Mouse (Mus musculus) heart, postnatal 10 days (tissue): ENCODE results near the gene Svop. TPM values are rescaled to one million over a fixed set of nuclear protein-coding genes. Genes with fewer than 3 reads are reported as not detected.

ENCODE experiments used
- DNase-seq, 2 experiments: peaks; one replicate each; pipeline ENCODE4 v3.0.0; 2021
- intact Hi-C: fragments of 180-260 bp; cut with DNase I; formaldehyde crosslinking; loops from one replicate; pipeline ENCODE4 v1.15.1; 2025
- total RNA-seq, 2 experiments: library from RNA; stranded (reverse); gene quantifications; 2 replicates each; pipeline ENCODE4 v1.2.3; 2021

Gene Svop
- total RNA-seq, 2 experiments from 2014 or later, result not detected

DNA sequence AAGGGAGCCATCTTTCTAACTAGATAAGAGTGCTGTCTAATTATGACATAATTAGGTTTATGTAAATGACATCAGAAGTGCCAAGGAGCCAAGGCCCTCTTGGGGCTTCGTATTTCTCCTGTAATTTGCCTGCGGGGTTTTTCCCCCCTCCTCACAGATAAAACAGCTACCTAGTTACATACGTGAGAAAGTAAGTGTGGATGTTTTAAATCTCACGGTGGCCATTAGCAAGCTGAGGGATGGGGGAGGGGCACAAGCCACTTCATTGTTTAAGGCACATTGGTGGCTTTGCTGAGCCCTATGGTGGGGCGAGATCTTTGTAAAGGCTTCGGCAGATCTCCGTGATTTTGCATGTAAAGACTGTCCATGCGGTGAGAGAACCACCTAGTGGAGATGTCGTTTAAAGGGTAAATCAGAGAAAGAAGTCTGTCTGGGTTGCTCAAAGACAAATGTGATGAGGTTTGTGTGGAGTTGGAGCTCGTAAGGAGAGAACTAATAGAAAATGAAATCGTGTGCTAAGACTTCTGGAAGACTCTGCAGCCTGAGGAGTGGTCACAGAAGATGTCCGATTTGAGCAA lies 42.5 kb downstream of the Svop start:
- intact Hi-C loops, result loop anchor here (5.0 kb wide), 1 partner anchor 258 kb away; no protein-coding TSS in a partner anchor

DNA sequence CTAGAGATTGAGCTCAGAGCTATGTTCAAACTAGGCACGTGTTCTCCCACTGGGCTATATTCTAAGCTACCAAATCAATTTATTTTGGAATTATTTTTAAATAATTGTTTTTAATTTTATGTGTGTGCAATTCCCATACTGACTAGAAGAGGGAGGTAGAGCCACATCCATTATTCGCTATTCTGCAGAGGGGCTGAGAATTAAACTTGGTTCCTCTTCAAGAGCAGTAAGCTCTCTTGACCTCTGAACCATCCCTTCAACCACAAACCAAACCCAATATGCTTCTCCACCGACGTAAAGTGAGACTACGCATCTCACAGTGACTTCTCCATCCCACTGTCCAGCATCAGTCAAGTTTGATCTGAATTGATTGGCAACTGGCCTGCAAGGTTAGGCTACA lies 44.2 kb downstream of the Svop start:
- intact Hi-C loops, result loop anchor here (2.0 to 5.0 kb wide), 2 partner anchors 192 to 260 kb away; no protein-coding TSS in a partner anchor

More for the DNA sequence above, 42.5 kb downstream of the Svop start:
- DNase-seq, result no peak

DNA sequence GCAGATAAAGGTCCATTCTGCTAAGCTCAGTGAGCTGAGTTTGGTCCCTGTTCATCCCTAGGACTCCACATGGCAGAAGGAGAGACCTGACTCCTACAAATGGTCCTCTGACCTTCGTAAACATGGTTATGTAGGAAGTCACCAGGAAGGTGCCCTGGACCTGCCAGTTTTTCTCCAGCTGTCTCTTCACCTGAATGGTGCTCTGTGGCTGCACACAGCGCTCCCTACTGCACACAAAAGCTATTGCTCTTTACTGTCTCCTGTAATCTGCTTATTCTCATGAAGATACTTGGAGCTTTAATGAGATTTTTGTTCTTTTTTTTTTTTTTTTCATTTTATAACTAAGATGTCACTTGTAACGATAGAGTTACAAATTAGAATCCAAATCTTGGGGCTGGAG lies 44.8 kb downstream of the Svop start:
- intact Hi-C loops, result loop anchor here (2.0 to 5.0 kb wide), 2 partner anchors 192 to 261 kb away; no protein-coding TSS in a partner anchor
- no peak for DNase-seq

More for the DNA sequence above, 44.2 kb downstream of the Svop start:
- DNase-seq, result no peak

DNA sequence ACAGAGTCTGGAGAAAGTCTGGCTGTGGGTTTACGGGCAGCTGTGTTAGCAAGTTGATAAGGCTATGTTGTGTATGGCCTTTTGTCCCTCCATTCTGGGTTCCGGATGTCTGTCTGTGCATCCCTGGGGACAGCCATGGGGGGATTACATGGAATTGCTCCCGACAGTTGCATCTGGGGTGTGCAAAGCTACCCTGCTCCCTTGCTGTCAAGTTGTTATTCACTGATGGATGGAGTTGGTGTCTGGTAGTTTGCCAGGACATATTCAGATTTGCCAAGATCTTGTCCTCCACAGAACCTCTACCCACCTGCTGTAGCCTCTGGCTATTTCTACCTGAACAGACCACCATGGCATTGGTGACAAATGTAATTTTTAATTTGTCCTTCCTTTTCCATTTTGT lies 45.2 kb downstream of the Svop start:
- intact Hi-C loops, result loop anchor here (2.0 to 5.0 kb wide), 2 partner anchors 191 to 261 kb away; no protein-coding TSS in a partner anchor
- DNase-seq, result no peak

DNA sequence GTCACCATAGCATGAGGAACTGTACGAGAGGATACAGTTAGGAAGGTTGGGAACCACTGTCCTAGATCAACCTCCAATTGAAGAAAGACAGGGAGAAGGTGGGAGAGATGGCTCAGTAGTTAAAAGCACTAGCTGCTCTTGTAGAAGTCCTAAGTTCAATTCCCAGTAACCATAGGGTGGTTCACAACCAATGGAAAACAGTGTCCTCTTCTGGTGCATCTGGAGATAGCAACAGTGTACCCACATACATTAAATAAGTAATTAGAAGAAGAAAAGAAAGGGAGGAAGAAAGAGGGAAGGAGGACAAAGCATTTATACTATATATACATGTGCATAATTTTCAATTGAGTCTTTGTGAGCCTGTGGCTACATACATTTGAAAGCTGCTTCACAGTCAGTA lies 46.2 kb downstream of the Svop start:
- DNase-seq, result peak; percentile 11 to 25
- intact Hi-C loops, result loop anchor here (1.0 to 5.0 kb wide), 2 partner anchors 89 to 262 kb away; no protein-coding TSS in a partner anchor

DNA sequence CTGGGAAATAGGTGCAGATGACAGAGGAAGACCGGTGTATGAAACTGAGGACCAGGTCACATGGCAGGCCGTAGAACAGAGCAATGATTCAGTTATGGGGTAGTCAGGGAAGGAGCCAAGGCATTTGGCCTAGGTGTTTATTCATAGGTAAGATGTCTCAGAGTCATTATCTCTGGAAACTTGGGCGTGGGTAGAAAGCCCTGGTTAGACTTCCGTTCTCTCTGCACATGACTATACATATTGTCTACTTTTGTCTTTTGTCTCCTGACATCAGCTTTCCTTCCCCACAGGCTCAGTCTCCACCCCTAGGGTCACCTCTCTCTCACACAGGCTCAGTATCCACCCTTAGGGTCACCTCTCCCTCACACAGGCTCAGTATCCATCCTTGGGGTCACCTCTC lies 47.6 kb downstream of the Svop start:
- DNase-seq, result no peak
- intact Hi-C loops, result no loop called here

DNA sequence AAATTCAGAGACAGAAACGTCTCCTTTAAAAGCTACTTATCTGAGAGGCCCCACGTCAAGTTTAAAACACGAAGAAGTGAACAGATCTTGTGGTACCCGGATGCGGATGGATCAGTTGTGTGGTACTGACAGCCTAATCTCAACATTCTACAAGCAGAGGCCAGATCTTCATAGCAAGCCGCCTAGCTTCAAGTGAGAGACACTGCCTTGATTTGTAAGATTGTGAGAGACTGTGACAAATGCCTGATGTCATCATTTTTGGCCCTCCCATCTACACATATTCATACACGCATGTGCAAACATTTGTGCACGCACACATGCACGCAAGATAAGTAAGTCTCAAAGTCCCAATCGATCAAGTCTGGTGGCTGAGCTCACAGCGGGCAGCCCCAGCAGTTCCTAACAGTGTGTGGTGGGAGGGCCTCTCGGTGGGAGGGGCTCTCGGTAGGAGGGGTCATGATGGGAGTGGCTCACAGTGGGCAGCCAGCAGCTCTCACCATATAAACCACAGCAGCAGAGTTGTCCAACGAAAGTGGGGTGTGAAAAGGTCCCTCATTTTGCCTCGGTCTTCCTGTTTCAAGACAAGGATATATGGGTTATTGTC lies 49.9 kb downstream of the Svop start:
- intact Hi-C loops, result no loop called here
- peak; percentile 29 to 37 for DNase-seq

DNA sequence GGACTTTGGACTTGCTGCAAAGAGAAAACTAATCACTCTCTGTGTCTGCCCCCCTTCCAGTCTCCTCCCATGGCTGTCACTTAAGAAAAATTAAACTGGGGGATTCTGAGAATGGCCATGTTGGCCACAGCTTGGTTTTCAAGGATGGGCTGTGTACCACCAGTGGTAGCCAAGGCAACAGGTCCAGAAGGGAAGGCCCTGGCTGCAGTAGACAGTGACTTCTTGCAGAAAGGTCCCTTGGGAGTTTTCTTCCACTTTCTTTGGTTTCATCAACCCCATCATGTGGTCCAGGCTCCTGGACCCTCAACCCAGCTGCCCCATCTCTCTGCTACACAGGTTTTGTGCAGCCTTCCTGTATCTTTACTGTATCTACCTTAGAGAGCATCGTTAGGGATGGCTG lies 50.5 kb downstream of the Svop start:
- intact Hi-C loops, result no loop called here
- DNase-seq, result no peak

DNA sequence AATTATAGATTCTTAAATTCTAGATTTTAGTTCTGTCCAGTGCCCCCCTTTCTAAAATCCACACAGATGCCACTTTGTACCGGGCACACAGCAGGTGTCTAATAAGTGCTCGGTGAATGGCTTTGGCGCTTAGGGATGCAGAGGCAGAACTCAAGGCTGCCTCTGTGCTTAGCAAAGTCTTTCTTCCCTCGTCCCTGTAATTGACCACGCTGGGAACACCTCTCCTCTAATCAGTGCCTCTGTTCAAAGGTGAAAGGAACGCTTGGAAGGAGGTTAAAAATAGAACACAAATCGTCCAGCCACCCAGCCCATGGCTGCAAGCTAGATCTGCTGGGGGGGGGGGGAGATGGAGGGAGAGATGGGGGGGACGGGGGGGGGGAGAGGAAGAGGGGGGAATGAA lies 50.9 kb downstream of the Svop start:
- intact Hi-C loops, result no loop called here
- DNase-seq, result no peak

DNA sequence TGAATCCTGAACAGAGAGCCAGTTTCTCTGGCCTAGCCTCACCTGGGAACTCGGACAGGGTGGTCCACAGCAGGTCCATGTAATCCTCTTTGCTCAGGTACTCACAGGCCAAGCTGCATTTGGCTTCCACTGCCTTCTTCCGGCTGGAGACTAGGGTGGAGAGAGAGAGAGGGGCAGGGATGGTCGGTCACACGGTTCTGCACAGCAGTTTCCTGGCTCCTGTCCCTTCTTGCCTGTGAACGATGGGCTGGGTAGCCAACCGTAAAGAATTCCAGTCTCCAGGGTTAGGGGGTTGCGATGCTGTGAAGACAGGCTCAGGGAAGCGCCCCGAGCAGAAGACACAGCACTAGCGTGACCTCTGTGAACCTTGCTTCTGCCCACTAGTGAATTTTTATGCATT lies 56.3 kb downstream of the Svop start:
- DNase-seq, result no peak
- intact Hi-C loops, result no loop called here

DNA sequence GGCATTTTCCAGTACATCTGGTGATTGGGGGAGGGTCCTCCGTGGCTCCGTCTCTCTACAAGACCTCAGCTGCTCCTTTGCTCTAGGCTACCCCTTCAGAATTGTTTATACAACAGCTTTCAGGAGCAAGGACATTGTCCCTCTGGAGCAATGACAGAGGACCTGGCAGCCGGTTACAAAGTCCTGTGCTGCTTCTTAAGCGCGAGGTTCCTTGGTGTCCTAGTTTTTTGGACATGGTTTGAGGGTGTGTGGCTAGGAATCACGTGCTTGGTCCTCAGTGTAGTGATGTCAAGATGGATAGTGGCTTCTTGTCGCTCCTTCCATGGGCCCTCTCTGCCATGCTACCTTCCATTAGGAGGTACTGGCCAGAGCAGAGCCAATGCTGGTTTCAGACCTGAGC lies 57.0 kb downstream of the Svop start:
- intact Hi-C loops, result no loop called here
- DNase-seq, result no peak

DNA sequence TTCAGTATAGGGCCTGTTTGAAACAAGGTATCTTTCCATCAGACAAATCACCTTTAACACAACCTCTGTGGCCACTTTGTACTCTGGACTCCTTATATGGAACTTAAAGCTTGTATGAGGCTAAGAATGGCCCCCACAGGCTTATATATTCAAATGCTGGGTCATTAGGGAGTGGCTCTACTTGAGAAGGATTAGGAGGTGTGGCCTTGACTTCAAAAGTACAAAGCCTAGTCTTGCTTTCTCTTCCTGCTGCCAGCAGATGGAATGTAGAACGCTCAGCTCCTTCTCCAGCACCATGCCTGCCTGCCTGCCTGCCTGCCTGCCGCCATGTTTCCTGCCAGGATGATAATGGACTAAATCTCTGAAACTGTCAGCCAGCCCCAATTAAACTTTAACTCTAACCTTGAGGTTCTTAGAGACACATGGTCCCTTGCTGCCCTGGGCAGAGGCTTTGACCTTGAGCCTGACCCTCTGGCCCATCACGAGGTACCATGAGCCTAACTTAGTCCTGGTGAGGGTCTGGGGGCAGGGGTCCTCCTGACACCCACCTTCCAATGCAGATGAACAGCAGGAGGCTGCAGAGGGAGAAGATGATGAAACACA lies 59.1 kb downstream of the Svop start:
- intact Hi-C loops, result no loop called here
- DNase-seq, result no peak

DNA sequence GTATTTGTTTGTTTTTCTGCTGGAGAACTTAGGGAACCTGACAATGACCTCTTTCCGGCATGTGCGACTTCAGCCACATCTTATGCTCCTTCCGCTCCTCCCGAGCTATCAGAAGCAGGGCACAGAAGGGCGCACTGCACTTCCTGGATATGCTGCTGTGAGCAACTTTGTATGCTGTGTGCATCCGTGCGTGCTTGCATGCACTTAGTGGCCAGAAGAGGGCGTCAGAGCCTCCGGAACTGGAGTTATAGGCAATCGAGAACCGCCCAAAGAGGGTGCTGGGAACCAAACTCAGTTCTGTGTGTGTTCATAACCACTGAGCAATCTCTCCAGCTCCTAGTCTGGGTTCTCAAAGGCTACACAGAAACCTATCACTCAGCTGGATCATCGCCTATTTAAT lies 60.7 kb downstream of the Svop start:
- intact Hi-C loops, result no loop called here
- no peak for DNase-seq

DNA sequence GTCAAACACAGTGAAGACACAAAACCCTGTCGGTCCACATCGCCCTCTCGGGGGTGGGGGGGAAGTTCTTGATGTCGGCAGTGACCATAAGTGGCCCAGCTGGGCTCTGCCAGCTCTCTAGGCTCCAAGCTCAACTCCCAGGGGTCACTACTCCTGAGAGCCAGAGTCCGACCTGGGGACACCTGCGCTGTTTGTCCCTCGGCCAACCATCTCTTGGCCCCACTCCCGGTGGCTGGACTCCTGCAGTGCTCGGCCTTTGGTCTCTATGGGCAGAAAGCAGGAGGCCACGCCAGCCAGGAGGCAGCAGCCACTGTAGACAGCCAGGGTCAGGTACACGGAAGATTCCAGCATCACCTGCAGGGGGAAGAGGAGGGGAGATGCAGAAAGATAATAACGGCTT lies 63.3 kb downstream of the Svop start:
- no peak for DNase-seq

DNA sequence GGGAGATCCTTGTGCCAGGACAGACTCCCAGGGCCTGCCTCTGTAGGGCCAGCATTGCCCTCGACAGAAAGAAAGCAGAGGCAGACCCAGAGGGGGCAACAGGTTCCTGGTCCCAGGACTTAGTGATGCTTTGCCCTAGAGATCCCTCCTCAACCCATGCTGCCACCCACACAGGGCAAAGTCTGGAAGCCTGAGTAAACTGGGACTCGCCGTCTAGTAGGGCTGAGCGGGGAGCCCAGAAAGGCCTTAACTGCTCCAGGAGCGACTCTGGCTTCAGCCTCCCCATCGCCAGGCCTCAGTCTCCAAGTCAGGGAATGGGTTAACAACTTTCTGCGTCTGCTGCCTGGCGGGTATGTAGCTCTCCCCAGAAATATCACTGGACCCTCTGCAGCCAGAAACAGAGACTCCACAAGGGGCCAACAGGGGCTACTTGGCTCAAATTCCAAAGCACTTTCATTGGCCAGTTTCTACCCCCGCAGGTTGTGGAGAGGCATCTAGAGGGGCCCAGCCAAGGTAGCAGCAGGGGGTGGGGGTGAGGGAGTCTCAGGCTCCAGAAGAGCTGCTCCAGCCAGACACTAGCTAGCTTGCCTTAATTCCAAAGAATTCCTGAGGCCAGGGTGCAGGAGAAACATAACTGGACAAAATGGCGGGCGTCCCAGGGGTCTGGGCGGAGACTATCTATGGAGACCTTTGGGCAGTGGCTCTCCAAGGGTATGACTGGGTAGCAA lies 64.0 kb downstream of the Svop start:
- intact Hi-C loops, result loop anchor here (5.0 kb wide), 1 partner anchor 70 kb away; no protein-coding TSS in a partner anchor
- no peak for DNase-seq

More for the DNA sequence above, 63.3 kb downstream of the Svop start:
- intact Hi-C loops, result loop anchor here (5.0 kb wide), 1 partner anchor 71 kb away; no protein-coding TSS in a partner anchor

DNA sequence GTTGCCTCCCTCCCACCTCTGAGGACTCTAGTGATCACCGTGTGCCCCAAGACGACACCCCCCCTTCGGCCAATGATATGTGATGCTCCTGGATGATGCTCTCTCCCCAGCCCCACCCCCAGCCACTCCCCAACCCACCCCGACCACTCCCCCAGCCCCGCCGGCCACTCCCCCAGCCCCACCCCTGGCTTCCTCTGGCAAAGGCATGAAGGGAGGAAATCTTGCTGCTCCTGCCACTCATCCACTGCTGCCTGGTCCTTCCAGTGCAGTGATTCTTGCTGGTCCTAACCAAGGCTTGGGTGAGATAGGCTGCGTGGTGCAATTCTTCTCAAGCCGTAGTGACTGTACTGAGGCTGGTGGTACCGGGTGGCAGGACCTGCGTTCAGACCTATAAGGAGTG lies 66.5 kb downstream of the Svop start:
- intact Hi-C loops, result loop anchor here (5.0 kb wide), 1 partner anchor 68 kb away; no protein-coding TSS in a partner anchor
- DNase-seq, result no peak

DNA sequence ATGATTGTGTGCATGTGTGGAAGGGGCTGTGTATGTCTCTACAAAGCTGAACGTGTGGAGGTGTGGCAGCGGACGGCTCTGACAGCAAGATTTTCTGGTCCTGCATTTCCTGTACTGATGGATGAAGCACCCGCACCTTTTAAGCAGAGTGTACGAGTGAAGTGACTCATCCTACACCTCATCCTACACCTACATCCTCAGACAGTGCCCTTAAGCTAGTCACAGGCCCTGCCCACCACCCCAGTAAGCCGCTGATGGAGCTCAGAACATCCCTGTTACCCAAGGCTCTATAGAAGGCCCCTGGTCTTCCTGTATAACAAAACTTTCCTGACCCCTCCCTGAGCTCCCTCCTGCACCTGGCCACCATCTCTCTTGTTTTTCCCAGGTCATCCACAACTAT lies 67.0 kb downstream of the Svop start:
- no peak for DNase-seq
- intact Hi-C loops, result no loop called here

DNA sequence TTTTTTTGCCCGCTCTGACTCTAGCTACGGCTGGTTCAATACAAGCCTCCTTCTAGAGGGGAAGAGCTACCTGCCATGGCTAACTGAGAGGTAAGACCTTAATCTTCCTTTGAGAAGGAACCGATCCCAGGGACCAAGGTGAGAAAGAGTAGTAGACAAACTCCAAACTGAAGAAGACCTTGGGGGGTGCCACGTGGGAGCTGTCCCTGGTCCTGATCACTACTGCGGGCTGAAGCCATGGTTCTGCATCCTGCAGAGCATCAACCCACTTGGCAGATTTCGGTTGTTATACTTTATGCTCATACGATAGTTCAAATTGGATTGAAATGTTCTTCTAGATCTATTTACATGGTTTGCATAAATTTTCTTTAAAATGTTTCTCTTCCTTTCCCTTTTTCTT lies 76.2 kb downstream of the Svop start:
- intact Hi-C loops, result no loop called here
- DNase-seq, result peak in 1 of 2 experiments; percentile 29

DNA sequence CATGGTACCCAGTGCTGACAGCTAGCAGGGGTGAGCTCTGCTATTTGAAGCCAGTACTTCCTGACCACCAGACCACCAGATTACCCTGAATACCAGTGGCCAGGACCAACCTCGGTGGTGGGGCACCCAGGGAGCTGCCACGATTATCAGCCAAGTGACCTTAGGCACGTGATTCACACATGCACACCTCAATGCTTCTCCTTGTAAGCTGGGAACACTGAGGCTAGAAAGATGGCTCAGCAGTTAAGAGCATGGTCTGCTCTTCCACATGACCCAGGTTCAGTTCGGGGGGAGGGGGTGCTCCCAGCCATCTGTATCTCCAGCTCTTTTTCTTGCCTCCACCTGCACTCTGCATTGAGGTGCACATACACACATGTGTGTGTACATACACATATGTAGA lies 82.3 kb downstream of the Svop start:
- DNase-seq, result no peak
- intact Hi-C loops, result no loop called here

DNA sequence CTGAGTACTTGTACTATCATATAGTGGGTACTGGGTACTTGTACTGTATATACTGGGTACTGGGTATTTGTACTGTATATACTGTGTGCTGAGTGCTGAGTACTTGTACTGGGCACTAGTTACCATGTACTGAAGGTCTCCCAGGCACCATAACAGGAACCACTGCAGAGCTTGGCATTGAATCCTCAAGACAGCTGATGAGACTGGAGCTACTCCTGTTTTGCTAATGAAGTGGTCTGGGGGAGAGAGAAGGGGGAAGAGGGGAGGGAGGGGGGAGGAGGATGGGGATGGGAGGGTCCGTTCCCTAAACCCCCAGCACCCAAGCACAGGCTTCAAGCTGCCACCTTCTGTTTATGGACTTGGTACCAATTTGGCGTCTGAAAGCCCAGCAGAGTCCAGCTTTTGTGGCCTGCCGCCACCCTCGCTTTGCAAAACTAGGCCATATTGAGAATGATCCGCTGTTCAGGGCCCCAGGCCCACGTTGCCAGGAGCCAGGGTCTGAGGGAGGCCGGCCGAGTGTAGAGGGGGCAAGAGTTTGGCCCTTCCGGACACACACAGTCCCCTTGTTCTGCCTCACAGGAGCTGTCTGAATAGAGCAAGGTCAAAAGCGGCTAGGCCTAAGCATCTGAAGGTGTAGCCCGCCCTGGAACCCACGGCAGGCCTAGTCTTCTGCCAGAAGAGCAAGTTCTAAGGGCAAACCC lies 83.5 kb downstream of the Svop start:
- DNase-seq, result no peak
- intact Hi-C loops, result no loop called here

DNA sequence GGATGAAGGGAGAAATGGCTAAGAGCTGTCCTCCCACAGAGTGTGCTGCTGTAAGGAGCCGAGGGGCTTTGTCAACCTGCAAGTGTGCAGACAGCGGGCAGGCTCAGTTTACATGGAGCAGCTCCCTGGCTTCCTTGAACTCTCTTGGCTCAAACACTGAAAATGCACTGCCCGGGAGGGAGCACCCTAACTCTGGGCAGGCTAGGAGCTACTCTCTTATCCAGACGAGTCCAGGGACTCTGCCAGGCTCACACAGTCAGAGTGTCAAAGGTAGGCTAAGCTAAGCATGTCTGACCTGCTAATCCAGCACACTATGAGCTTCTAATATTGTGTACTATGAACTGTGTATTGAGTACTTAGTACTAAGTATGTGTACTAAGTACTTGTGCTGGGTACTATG lies 84.4 kb downstream of the Svop start:
- no peak for DNase-seq
- intact Hi-C loops, result no loop called here
